Comparison of ENCODE assay signal across 18 mouse cellular contexts in the genomic region with DNA sequence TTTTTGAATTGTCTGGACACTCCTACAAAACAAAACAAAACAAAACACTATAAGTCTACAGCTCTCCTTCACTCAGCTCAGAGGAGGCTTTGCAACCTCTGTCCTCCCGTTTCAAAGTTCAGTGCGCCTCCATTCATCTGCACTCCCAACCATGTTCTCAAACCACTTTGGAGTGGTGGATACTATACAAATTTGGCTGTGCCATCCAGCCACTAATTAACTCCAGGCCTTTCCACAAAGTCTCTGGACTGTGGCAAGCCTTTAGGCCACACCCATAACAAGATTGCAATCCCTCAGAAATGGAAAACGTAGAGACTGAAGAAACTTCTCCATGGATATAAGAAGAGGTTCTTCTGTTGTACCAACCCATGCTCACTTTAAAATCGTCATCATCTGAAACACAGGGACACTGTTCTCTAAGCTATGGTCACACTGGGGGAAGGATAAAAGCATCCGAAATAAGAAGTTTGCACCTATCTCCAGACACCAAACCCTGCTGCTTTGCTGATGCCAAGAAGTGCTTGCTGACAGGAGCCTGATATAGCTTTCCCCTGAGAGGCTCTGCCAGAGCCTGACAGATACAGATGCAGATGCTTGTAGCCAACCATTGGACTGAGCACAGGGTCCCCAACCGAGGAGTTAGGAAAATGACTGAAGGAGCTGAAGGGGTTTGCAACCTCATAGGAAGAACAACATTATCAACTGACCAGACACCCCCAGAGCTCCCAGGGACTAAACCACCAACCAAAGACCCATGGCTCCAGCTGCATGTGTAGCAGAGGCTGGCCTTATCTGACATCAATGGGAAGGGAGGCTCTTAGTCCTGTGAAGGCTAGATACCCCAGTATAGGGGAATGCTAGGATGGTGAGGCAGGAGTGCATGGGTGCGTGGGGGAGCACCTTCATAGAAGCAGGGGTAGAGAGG. TPM values are rescaled to one million over a fixed set of nuclear protein-coding genes. Genes with fewer than 3 reads are reported as not detected.
A peak's percentile ranks its signal among the peaks of the same experiment; 100 is the strongest.
DNase-seq lines count a peak whose midpoint lies in the region; ATAC-seq and TF ChIP-seq lines count a peak whose summit lies in the region.
"Had no signal": no experiment of that assay in that cellular context is flagged by ENCODE, and none has a peak within 500 bp of the region (broad histone marks: within the 10 kb centered on the region; RNA-seq: fewer than 3 reads in every experiment).

No protein-coding gene starts in this region.

- H3K4me3 ChIP-seq in heart, embryonic 14.5 days (ENCODE audit: control insufficient read depth in 1 of 2, insufficient read depth in 1 of 2, low read depth in 1 of 2, low read length in 2 of 2) = no peak overlapping the region
- H3K4me3 ChIP-seq in bone marrow, adult 2 months (replicated peaks; ENCODE audit: control insufficient read depth, low read depth, low read length) = no peak overlapping the region
- 0 out of 2 replicates have a peak overlapping the region, but pooled peaks have one; percentile 16 for H3K4me3 ChIP-seq in liver, embryonic 13.5 days (replicated peaks)
- H3K4me3 ChIP-seq in hindbrain, embryonic 16.5 days (ENCODE audit: low read length) = no peak overlapping the region
- H3K4me3 ChIP-seq: forebrain, embryonic 15.5 days; lung, embryonic 15.5 days; midbrain, embryonic 13.5 days; neural tube, embryonic 12.5 days had no signal

- ATAC-seq in heart, embryonic 14.5 days (ENCODE audit: insufficient number of reproducible peaks, insufficient read depth, low FRiP score, low read depth) = no peak
- ATAC-seq in liver, embryonic 13.5 days (ENCODE audit: low read depth) = peak; percentile 89
- no peak for ATAC-seq in hindbrain, embryonic 16.5 days
- ATAC-seq in inflammation-experienced regulatory T-cells, adult 6 months = no peak
- ATAC-seq: CD4-positive, CD25-positive, alpha-beta regulatory T cell, adult 4 months; forebrain, embryonic 15.5 days; hindbrain, postnatal 0 days; midbrain, embryonic 13.5 days had no signal

- no peak for DNase-seq in heart, adult 8-10 months (ENCODE audit: low spot score)
- peak; percentile 85 for DNase-seq in 3T3-L1 (ENCODE audit: low read depth, low spot score)
- DNase-seq in liver, embryonic 13.5 days = peak; percentile 48
- DNase-seq: adrenal gland, postnatal 10 days; cerebellum, adult 2 months; gastrocnemius, postnatal 25 days; kidney, postnatal 4 days; thymus, postnatal 36 days had no signal

- H3K27me3 ChIP-seq in heart, embryonic 14.5 days (ENCODE audit: control insufficient read depth, insufficient read depth, low read length) = no peaks in the 10 kb centered on the region
- H3K27me3 ChIP-seq in liver, embryonic 13.5 days = no peaks in the 10 kb centered on the region
- H3K27me3 ChIP-seq in hindbrain, embryonic 16.5 days (replicated peaks; ENCODE audit: control insufficient read depth, insufficient read depth, low read length) = no peaks in the 10 kb centered on the region
- H3K27me3 ChIP-seq: forebrain, embryonic 15.5 days; lung, embryonic 15.5 days; midbrain, embryonic 13.5 days; neural tube, embryonic 12.5 days had no signal

- TF ChIP-seq POLR2A in bone marrow, adult 2 months (IDR thresholded peaks at IDR 0.05; ENCODE audit: borderline replicate concordance, control insufficient read depth, low read depth, low read length) = no peak

- H3K4me2 ChIP-seq in heart, embryonic 14.5 days (ENCODE audit: low read length) = peak overlapping the region; percentile 42
- peak overlapping the region; percentile 51 for H3K4me2 ChIP-seq in liver, embryonic 13.5 days
- no peak overlapping the region for H3K4me2 ChIP-seq in hindbrain, embryonic 16.5 days (ENCODE audit: low read length)
- H3K4me2 ChIP-seq: forebrain, embryonic 15.5 days; lung, embryonic 15.5 days; midbrain, embryonic 13.5 days; neural tube, embryonic 12.5 days had no signal

- H3K9me3 ChIP-seq in heart, embryonic 14.5 days (ENCODE audit: control insufficient read depth, low read length) = no peaks in the 10 kb centered on the region
- H3K9me3 ChIP-seq in liver, embryonic 13.5 days (replicated peaks) = no peaks in the 10 kb centered on the region
- H3K9me3 ChIP-seq in hindbrain, embryonic 16.5 days (ENCODE audit: control insufficient read depth, low read length) = no peaks in the 10 kb centered on the region
- H3K9me3 ChIP-seq: forebrain, embryonic 15.5 days; lung, embryonic 15.5 days; midbrain, embryonic 13.5 days; neural tube, embryonic 12.5 days had no signal

- H3K9ac ChIP-seq in heart, embryonic 14.5 days (ENCODE audit: low read length) = no peak overlapping the region
- peak overlapping the region; percentile 59 for H3K9ac ChIP-seq in liver, embryonic 13.5 days
- H3K9ac ChIP-seq in hindbrain, embryonic 16.5 days (ENCODE audit: low read depth, low read length) = no peak overlapping the region
- H3K9ac ChIP-seq: forebrain, embryonic 15.5 days; lung, embryonic 15.5 days; midbrain, embryonic 13.5 days; neural tube, embryonic 12.5 days had no signal

- 26% methylated on average over 7 of the region's 7 CpGs for WGBS in heart, embryonic 14.5 days
- WGBS in bone marrow, adult 2 months = 57% methylated on average over 7 of the region's 7 CpGs
- WGBS in liver, embryonic 13.5 days (ENCODE audit: insufficient replicate concordance) = 31% methylated on average over 7 of the region's 7 CpGs
- 81% methylated on average over 7 of the region's 7 CpGs for WGBS in hindbrain, embryonic 16.5 days

- peak overlapping the region; percentile 69 to 77 for H3K27ac ChIP-seq in heart, embryonic 14.5 days (replicated peaks in 1 of 2; ENCODE audit: control insufficient read depth in 1 of 2, insufficient read depth in 1 of 2, low read depth in 2 of 2, low read length in 2 of 2)
- peak overlapping the region; percentile 77 for H3K27ac ChIP-seq in bone marrow, adult 2 months (ENCODE audit: control insufficient read depth, insufficient read depth, low read depth, low read length, poor library complexity)
- peak overlapping the region; percentile 97 for H3K27ac ChIP-seq in liver, embryonic 13.5 days
- H3K27ac ChIP-seq in hindbrain, embryonic 16.5 days (ENCODE audit: low read depth, low read length) = no peak overlapping the region
- H3K27ac ChIP-seq: forebrain, embryonic 15.5 days; hindbrain, postnatal 0 days; lung, embryonic 15.5 days; midbrain, embryonic 13.5 days; neural tube, embryonic 12.5 days had no signal

- H3K4me1 ChIP-seq in heart, embryonic 14.5 days (ENCODE audit: control insufficient read depth in 2 of 2, insufficient read depth in 2 of 2, low read length in 2 of 2) = peaks cover 41 to 76% of the 10 kb centered on the region in 2 experiments
- H3K4me1 ChIP-seq in bone marrow, adult 2 months (ENCODE audit: control insufficient read depth, insufficient read depth, low read length) = peaks cover 30% of the 10 kb centered on the region
- H3K4me1 ChIP-seq in liver, embryonic 13.5 days (replicated peaks) = peaks cover 97% of the 10 kb centered on the region
- no peaks in the 10 kb centered on the region for H3K4me1 ChIP-seq in hindbrain, embryonic 16.5 days (ENCODE audit: control insufficient read depth, insufficient read depth, low read depth, low read length)
- H3K4me1 ChIP-seq: forebrain, embryonic 15.5 days; midbrain, embryonic 13.5 days; neural tube, embryonic 12.5 days had no signal

- TF ChIP-seq CTCF in bone marrow, adult 2 months (IDR thresholded peaks at IDR 0.05; ENCODE audit: control insufficient read depth, insufficient read depth, low read length) = no peak

- H3K36me3 ChIP-seq in heart, embryonic 14.5 days (ENCODE audit: control insufficient read depth, insufficient read depth, low read length) = no peaks in the 10 kb centered on the region
- H3K36me3 ChIP-seq in liver, embryonic 13.5 days = no peaks in the 10 kb centered on the region
- no peaks in the 10 kb centered on the region for H3K36me3 ChIP-seq in hindbrain, embryonic 16.5 days (ENCODE audit: control insufficient read depth, insufficient read depth, low read length)
- H3K36me3 ChIP-seq: forebrain, embryonic 15.5 days; lung, embryonic 15.5 days; midbrain, embryonic 13.5 days; neural tube, embryonic 12.5 days had no signal

RNA-seq across cellular contexts. Expression of gene Emilin2, which starts 21.0 kb away (rescaled TPM):
- 42.6 and 45.4 TPM in 2 replicates for polyA plus RNA-seq in heart, embryonic 14.5 days (2014; fragmentation: Nextera tagmentation; extraction: Ambion mirVana)
- 10 to 100 TPM; 25.3 to 46.2 (median 41.1) TPM for total RNA-seq in heart, adult 8-10 months (2022)
- 33.0 and 38.7 TPM in 2 replicates for polyA plus RNA-seq in bone marrow, adult 2 months (2011; ENCODE audit: insufficient read depth, insufficient read length, low replicate concordance, missing spikeins)
- polyA plus RNA-seq in liver, embryonic 13.5 days (2015; fragmentation: Nextera tagmentation; extraction: Ambion mirVana) = 23.0 and 24.9 TPM in 2 replicates
- 2.2 and 2.5 TPM in 2 replicates for polyA plus RNA-seq in hindbrain, embryonic 16.5 days (2015; fragmentation: Nextera tagmentation; extraction: Ambion mirVana)
- under 1 TPM; 0.08 to 0.21 (median 0.15) TPM for polyA plus RNA-seq in inflammation-experienced regulatory T-cells, adult 6 months (2017; shearing (Covaris generic))
- polyA plus RNA-seq: CD4-positive, CD25-positive, alpha-beta regulatory T cell, adult 4 months had no signal
